Mouse (Mus musculus): ENCODE data around the gene Olfr91. TPM values are rescaled to one million over a fixed set of nuclear protein-coding genes. Genes with fewer than 3 reads are reported as not detected.

Gene Olfr91
- polyA plus RNA-seq, 1 experiment from 2014 or later, result not detected

GRCm38 (mm10) chr17:37075181-37075580, 22.9 kb downstream of the Olfr91 start:
- Histone ChIP-seq H3K9me3 (replicated peaks; ENCODE audit: low read length) (no peaks in the 10 kb centered on the region), H3K9ac (ENCODE audit: low read depth, low read length) (no peak overlapping the region), H3K4me2 (ENCODE audit: low read length) (no peak overlapping the region), H3K4me1 (replicated peaks; ENCODE audit: insufficient read depth, low read length) (no peaks in the 10 kb centered on the region), H3K36me3 (ENCODE audit: insufficient read depth, low read length) (peaks cover 20% of the 10 kb centered on the region), H3K27me3 (ENCODE audit: insufficient read depth, low read length) (no peaks in the 10 kb centered on the region), H3K27ac (no peak overlapping the region), H3K4me3 (replicated peaks; ENCODE audit: low read depth, low read length) (no peak overlapping the region)
- WGBS, result 86% methylated on average over 6 of the region's 6 CpGs
- no peak for ATAC-seq (replicated peaks; ENCODE audit: low FRiP score, low read depth)
- no peak for DNase-seq (ENCODE audit: low spot score)
- TF ChIP-seq CTCF (IDR thresholded peaks at IDR 0.05; ENCODE audit: low read depth), result no peak

DNA sequence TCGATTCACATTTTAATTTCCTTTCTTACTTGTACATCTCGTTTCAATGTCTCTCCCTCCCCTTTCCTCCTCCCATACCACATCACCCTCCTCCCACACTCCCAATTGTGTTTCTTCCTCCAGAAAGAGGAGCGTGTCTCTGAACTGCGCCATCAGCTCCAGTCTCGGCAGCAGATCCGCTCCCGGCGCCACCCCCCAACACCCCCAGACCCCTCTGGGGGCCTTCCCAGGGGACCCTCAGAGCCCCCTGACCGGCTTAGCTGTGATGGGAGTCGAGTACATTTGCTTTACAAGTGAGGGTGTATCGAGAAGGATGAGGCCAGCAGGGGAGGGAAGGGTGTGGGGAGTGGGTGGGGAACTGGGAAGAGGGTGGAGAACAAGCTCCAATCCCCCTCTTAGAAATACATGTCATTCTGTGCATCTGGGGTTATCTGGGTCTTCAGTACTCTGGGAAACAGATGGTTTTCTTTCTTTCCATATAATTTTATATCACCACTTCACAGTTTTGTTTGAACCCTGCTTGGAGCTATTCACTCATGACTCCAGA, 25.3 kb downstream of the Olfr91 start:
- H3K27me3 ChIP-seq (ENCODE audit: insufficient read depth, low read length), result no peaks in the 10 kb centered on the region
- no peak overlapping the region for H3K9ac ChIP-seq (ENCODE audit: low read depth, low read length)
- peaks cover 31% of the 10 kb centered on the region for H3K36me3 ChIP-seq (ENCODE audit: insufficient read depth, low read length)
- WGBS, result 61% methylated on average over 11 of the region's 11 CpGs
- TF ChIP-seq CTCF (IDR thresholded peaks at IDR 0.05; ENCODE audit: low read depth), result no peak
- no peak for DNase-seq (ENCODE audit: low spot score)
- no peak overlapping the region for H3K4me2 ChIP-seq (ENCODE audit: low read length)
- H3K27ac ChIP-seq, result no peak overlapping the region
- ATAC-seq (replicated peaks; ENCODE audit: low FRiP score, low read depth), result no peak
- no peaks in the 10 kb centered on the region for H3K4me1 ChIP-seq (replicated peaks; ENCODE audit: insufficient read depth, low read length)
- no peak overlapping the region for H3K4me3 ChIP-seq (replicated peaks; ENCODE audit: low read depth, low read length)
- no peaks in the 10 kb centered on the region for H3K9me3 ChIP-seq (replicated peaks; ENCODE audit: low read length)

DNA sequence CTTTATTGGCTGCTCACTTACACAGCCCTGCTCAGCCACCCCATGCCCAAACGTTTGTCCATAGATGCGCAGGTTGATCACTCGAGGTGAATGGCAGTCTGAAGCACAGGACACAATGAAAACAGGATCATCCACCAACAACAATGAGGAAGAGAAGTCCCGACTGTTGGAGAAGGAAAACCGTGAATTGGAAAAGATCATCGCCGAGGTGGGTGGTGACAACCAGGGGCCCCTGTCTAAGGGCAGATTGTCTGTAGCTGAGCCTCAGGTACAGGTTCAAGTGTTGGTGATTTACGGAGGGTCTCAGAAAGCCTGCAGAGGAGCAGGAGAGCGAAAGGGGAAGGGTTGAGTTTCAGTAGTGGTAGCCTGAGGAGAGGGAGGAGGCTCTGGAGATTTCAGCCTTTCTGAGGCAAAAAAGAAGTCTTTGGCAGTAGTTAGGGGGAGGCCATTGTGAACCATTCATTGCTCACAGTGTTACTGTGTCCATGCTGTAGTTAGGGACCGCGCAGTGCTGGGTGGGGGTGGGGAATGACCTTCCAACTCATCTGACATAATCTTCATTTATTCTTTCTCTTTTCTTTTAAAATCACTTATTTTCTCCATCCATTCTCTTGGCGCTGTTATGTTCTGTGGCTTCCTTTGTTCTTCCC, 25.9 kb downstream of the Olfr91 start:
- WGBS, result 80% methylated on average over 12 of the region's 12 CpGs
- Histone ChIP-seq H3K9ac (ENCODE audit: low read depth, low read length) (no peak overlapping the region), H3K4me1 (replicated peaks; ENCODE audit: insufficient read depth, low read length) (no peaks in the 10 kb centered on the region), H3K27ac (no peak overlapping the region), H3K4me3 (replicated peaks; ENCODE audit: low read depth, low read length) (no peak overlapping the region), H3K27me3 (ENCODE audit: insufficient read depth, low read length) (no peaks in the 10 kb centered on the region), H3K4me2 (ENCODE audit: low read length) (no peak overlapping the region), H3K36me3 (ENCODE audit: insufficient read depth, low read length) (peaks cover 36% of the 10 kb centered on the region), H3K9me3 (replicated peaks; ENCODE audit: low read length) (no peaks in the 10 kb centered on the region)
- DNase-seq (ENCODE audit: low spot score), result no peak
- ATAC-seq (replicated peaks; ENCODE audit: low FRiP score, low read depth), result no peak
- no peak for TF ChIP-seq CTCF (IDR thresholded peaks at IDR 0.05; ENCODE audit: low read depth)

- H3K4me1 ChIP-seq (replicated peaks; ENCODE audit: insufficient read depth, low read length), result no peaks in the 10 kb centered on the region
- H3K36me3 ChIP-seq (ENCODE audit: insufficient read depth, low read length), result peaks cover 50% of the 10 kb centered on the region
- no peaks in the 10 kb centered on the region for H3K27me3 ChIP-seq (ENCODE audit: insufficient read depth, low read length)
- no peak overlapping the region for H3K4me2 ChIP-seq (ENCODE audit: low read length)
- WGBS, result 85% methylated on average over 8 of the region's 8 CpGs
- no peak for DNase-seq (ENCODE audit: low spot score)
- H3K4me3 ChIP-seq (replicated peaks; ENCODE audit: low read depth, low read length), result no peak overlapping the region
- H3K9ac ChIP-seq (ENCODE audit: low read depth, low read length), result no peak overlapping the region
- ATAC-seq (replicated peaks; ENCODE audit: low FRiP score, low read depth), result no peak
- no peaks in the 10 kb centered on the region for H3K9me3 ChIP-seq (replicated peaks; ENCODE audit: low read length)
- H3K27ac ChIP-seq, result no peak overlapping the region
- no peak for TF ChIP-seq CTCF (IDR thresholded peaks at IDR 0.05; ENCODE audit: low read depth)
Observed at GRCm38 (mm10) chr17:37070121-37070520, 28.0 kb downstream of the Olfr91 start.

DNA sequence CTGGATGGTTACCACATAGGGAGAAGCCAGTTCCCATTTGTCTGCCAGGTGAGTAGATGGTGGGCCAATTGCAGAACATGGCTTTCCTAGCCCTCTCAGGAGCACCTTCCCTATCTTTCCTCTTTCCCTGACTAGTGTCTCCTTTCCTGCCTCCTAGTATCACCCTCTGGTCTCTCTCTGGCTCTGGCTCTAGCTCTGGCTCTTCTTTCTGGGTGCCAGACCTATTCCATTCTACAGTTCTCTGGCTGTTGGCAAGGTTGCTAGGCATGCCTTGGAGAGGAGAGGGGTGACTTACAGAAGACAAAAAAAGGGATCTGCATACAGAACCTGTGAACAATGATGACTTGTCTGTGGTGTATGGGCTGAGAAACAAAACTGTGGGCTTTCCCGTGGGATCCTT, 30.2 kb downstream of the Olfr91 start:
- no peaks in the 10 kb centered on the region for H3K4me1 ChIP-seq (replicated peaks; ENCODE audit: insufficient read depth, low read length)
- ATAC-seq (replicated peaks; ENCODE audit: low FRiP score, low read depth), result no peak
- H3K27me3 ChIP-seq (ENCODE audit: insufficient read depth, low read length), result no peaks in the 10 kb centered on the region
- TF ChIP-seq CTCF (IDR thresholded peaks at IDR 0.05; ENCODE audit: low read depth), result no peak
- no peak overlapping the region for H3K27ac ChIP-seq
- peaks cover 68% of the 10 kb centered on the region for H3K36me3 ChIP-seq (ENCODE audit: insufficient read depth, low read length)
- H3K4me3 ChIP-seq (replicated peaks; ENCODE audit: low read depth, low read length), result no peak overlapping the region
- no peak overlapping the region for H3K9ac ChIP-seq (ENCODE audit: low read depth, low read length)
- WGBS, result 97% methylated on average over 1 of the region's 1 CpGs
- H3K4me2 ChIP-seq (ENCODE audit: low read length), result no peak overlapping the region
- no peaks in the 10 kb centered on the region for H3K9me3 ChIP-seq (replicated peaks; ENCODE audit: low read length)
- DNase-seq (ENCODE audit: low spot score), result no peak

DNA sequence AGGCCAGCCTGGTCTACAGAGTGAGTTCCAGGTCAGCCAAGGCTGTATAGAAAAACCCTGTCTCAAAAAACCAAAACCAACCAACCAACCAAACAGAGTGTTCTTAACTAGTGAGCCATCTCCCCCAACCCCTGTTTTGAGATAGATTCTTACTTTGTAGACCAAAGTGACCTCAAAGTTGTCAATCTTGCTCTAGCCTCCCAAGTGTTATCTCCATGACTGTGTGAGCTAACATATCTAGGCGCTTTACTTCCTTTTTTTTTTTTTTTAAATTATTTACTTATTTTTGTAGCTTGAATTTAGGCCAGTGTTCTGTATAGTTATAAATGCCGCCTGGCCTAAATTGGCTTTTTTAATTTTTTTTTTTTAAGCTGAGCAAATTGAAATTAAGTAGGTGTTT, 32.1 kb downstream of the Olfr91 start:
- no peak overlapping the region for H3K27ac ChIP-seq
- H3K9me3 ChIP-seq (replicated peaks; ENCODE audit: low read length), result no peaks in the 10 kb centered on the region
- TF ChIP-seq CTCF (IDR thresholded peaks at IDR 0.05; ENCODE audit: low read depth), result no peak
- H3K27me3 ChIP-seq (ENCODE audit: insufficient read depth, low read length), result no peaks in the 10 kb centered on the region
- H3K4me1 ChIP-seq (replicated peaks; ENCODE audit: insufficient read depth, low read length), result no peaks in the 10 kb centered on the region
- no peak overlapping the region for H3K4me3 ChIP-seq (replicated peaks; ENCODE audit: low read depth, low read length)
- no peak for ATAC-seq (replicated peaks; ENCODE audit: low FRiP score, low read depth)
- no peak for DNase-seq (ENCODE audit: low spot score)
- H3K36me3 ChIP-seq (ENCODE audit: insufficient read depth, low read length), result peaks cover 61% of the 10 kb centered on the region
- WGBS, result 99% methylated on average over 2 of the region's 2 CpGs
- H3K4me2 ChIP-seq (ENCODE audit: low read length), result no peak overlapping the region
- no peak overlapping the region for H3K9ac ChIP-seq (ENCODE audit: low read depth, low read length)

All from kidney, postnatal 0 days (tissue).